Mouse (Mus musculus) kidney, adult 2 months (tissue): Measurements from ENCODE around the gene Tmed9.

Experiments used
- CTCF ChIP-seq: fragments of 200-500 bp; conservative IDR thresholded peaks from 2 replicates; pipeline ENCODE4 v1.5.1; 2011; ENCODE audit warnings: low read depth, mild to moderate bottlenecking, control low read depth, low read length, moderate library complexity, mixed read lengths; ENCODE audit not compliant: insufficient read depth, insufficient read length
- POLR2A ChIP-seq: fragments of 200-500 bp; IDR thresholded peaks from one replicate; pipeline ENCODE4 v1.6.1; 2011; ENCODE audit warnings: low read depth, low read length, control low read depth

- TF ChIP-seq POLR2A (peak; percentile 91), CTCF (peak; percentile 82)
Measured at GRCm38 (mm10) chr13:55634639-55635127, 61.2 kb downstream of the Tmed9 start, which contains the start of gene Ddx46.
